Mouse (Mus musculus) embryonic stem cell, embryonic (primary cell): ENCODE measurements around the gene Btbd35f3.
"Not testable (repeated sequence)": the region's sequence is repeated elsewhere in the genome, so short reads cannot be mapped to it uniquely, and the experiment has no call there.

ENCODE experiments used
- CTCF ChIA-PET, 4 experiments: fragments of 300-600 bp in 2 of 4; fragments of 350-600 bp in 2 of 4; sonication (Branson Sonifier 250); formaldehyde crosslinking; loops; one replicate each; lab custom pipeline; 2022; ENCODE audit warnings: inconsistent platforms in 2 of 4; lab: Charles Lee
- POLR2A ChIA-PET, 4 experiments: fragments of 300-600 bp in 2 of 4; fragments of 350-600 bp in 2 of 4; sonication (Branson Sonifier 250); formaldehyde crosslinking; loops; one replicate each; lab custom pipeline; 2022; ENCODE audit warnings: antibody characterized with exemption in 4 of 4, inconsistent platforms in 1 of 4; lab: Charles Lee

The Btbd35f3 gene

GRCm38 (mm10) chrX:4037374-4037773, at the start of gene Btbd35f3:
TSS of gene Btbd35f3 (plus strand) at chrX:4037674.
- CTCF ChIA-PET, POLR2A ChIA-PET: not testable (repeated sequence)
